Mouse (Mus musculus): Measurements from ENCODE around the gene Tmub1. TPM values are rescaled to one million over a fixed set of nuclear protein-coding genes. Genes with fewer than 3 reads are reported as not detected.
A peak's percentile ranks its signal among the peaks of the same experiment; 100 is the strongest.

Tmub1 gene
- polyA plus RNA-seq, 1 experiment from 2014 or later = 24.7 TPM

DNA sequence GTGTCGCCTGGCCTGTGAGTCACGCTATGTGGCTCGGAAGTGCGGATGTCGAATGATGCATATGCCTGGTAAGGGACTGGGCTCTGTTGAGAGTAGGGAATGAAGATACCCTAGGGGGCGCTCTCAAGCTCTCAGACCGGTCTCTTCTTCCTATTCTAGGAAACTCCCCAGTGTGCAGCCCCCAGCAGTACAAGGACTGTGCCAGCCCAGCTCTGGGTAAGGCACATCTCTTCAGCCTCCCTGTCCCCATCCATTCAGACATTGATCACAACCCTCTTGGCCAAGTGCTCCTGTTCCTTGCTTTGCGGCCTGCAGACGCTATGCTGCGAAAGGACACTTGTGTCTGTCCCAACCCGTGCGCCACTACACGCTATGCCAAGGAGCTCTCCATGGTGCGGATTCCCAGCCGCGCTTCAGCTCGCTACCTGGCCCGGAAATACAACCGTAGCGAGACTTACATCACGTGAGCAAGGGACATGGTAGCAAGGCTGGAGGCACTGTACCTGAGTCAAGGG lies 31.4 kb downstream of the Tmub1 start:
- Histone ChIP-seq H3K27ac (replicated peaks; ENCODE audit: low read depth, low read length) (no peak overlapping the region), H3K27me3 (ENCODE audit: control insufficient read depth, insufficient read depth, low read length) (no peaks in the 10 kb centered on the region), H3K36me3 (replicated peaks; ENCODE audit: control insufficient read depth, insufficient read depth, low read depth, low read length) (no peaks in the 10 kb centered on the region; the same call in 1 of the 2 replicates), H3K9ac (replicated peaks; ENCODE audit: low read length) (no peak overlapping the region), H3K4me2 (ENCODE audit: low read depth, low read length) (no peak overlapping the region), H3K4me1 (ENCODE audit: control insufficient read depth, insufficient read depth, low read length) (no peaks in the 10 kb centered on the region; the same call in 1 of the 2 replicates), H3K9me3 (replicated peaks; ENCODE audit: control insufficient read depth, low read length) (no peaks in the 10 kb centered on the region), H3K4me3 (ENCODE audit: low read depth, low read length) (no peak overlapping the region)
- peak; percentile 22 for ATAC-seq (replicated peaks; ENCODE audit: insufficient number of reproducible peaks, low FRiP score, low TSS enrichment, low read depth)
- DNase-seq (ENCODE audit: low spot score) = peak; percentile 76
- WGBS = 6% methylated on average over 21 of the region's 21 CpGs

DNA sequence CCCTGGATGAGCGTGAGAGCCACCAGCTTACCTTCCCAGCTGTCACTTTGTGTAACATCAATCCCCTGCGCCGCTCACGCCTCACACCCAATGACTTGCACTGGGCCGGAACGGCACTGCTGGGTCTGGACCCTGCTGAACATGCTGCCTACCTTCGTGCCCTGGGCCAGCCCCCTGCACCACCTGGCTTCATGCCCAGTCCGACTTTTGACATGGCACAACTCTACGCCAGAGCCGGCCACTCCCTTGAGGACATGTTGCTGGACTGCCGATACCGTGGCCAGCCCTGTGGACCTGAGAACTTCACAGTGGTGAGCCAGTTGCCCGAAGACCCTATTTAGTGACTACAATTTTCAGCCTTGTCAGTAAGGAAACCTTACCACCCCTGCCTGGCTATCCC lies 33.7 kb downstream of the Tmub1 start:
- H3K4me1 ChIP-seq (ENCODE audit: control insufficient read depth, insufficient read depth, low read length) = no peaks in the 10 kb centered on the region
- peak; percentile 31; the same call in 1 of the 2 replicates for ATAC-seq (replicated peaks; ENCODE audit: insufficient number of reproducible peaks, low FRiP score, low TSS enrichment, low read depth)
- H3K4me3 ChIP-seq (ENCODE audit: low read depth, low read length) = no peak overlapping the region
- no peak overlapping the region for H3K27ac ChIP-seq (replicated peaks; ENCODE audit: low read depth, low read length)
- H3K36me3 ChIP-seq (replicated peaks; ENCODE audit: control insufficient read depth, insufficient read depth, low read depth, low read length) = no peaks in the 10 kb centered on the region; the same call in 1 of the 2 replicates
- no peak for DNase-seq (ENCODE audit: low spot score)
- no peak overlapping the region for H3K4me2 ChIP-seq (ENCODE audit: low read depth, low read length)
- no peaks in the 10 kb centered on the region for H3K9me3 ChIP-seq (replicated peaks; ENCODE audit: control insufficient read depth, low read length)
- H3K9ac ChIP-seq (replicated peaks; ENCODE audit: low read length) = no peak overlapping the region
- no peaks in the 10 kb centered on the region for H3K27me3 ChIP-seq (ENCODE audit: control insufficient read depth, insufficient read depth, low read length)
- WGBS = 83% methylated on average over 13 of the region's 13 CpGs

DNA sequence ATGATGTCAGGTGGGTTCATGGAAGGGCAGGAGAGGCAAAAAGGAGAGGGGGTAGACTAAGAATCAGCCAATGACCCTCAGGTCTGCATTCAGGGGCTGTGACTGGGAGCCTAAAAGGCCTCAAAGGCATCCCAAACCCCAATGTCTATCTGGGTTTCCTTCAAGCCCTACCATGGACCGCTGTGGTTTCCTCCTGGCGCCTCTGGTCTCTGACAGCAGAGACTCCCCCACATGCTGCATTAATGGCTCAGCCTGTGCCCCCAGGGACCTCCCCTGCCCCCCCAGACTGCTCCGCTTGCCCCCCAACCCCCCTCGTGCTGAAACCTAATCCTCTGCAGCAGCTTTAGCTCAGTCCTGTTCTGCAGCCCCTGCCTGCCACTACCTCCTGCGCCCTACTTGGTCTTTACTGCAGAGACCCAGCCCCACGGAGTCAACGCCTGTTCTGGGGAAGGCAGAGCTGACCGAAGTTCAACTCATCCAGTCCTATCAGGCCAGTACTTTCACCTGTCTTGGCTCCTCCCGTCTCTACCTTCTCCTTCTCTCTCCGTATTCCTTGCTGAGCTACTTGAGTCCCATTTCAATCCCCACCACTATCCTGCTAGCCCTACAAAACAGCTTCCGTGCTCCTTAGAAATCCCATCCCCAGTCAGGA lies 34.5 kb downstream of the Tmub1 start, which contains the start of gene Asic3:
TSS of gene Asic3 (plus strand) at position 351 of the 652 bp plus-strand sequence.
- Histone ChIP-seq H3K4me1 (ENCODE audit: control insufficient read depth, insufficient read depth, low read length) (no peaks in the 10 kb centered on the region), H3K36me3 (replicated peaks; ENCODE audit: control insufficient read depth, insufficient read depth, low read depth, low read length) (no peaks in the 10 kb centered on the region), H3K27ac (replicated peaks; ENCODE audit: low read depth, low read length) (no peak within 1 kb of the TSS), H3K9me3 (replicated peaks; ENCODE audit: control insufficient read depth, low read length) (no peaks in the 10 kb centered on the region), H3K4me2 (ENCODE audit: low read depth, low read length) (no peak within 1 kb of the TSS), H3K4me3 (ENCODE audit: low read depth, low read length) (no peak within 1 kb of the TSS), H3K9ac (replicated peaks; ENCODE audit: low read length) (peak within 1 kb of the TSS; percentile 10; the same call in 1 of the 2 replicates), H3K27me3 (ENCODE audit: control insufficient read depth, insufficient read depth, low read length) (no peaks in the 10 kb centered on the region)
- no peak for ATAC-seq (replicated peaks; ENCODE audit: insufficient number of reproducible peaks, low FRiP score, low TSS enrichment, low read depth)
- peak; percentile 35 for DNase-seq (ENCODE audit: low spot score)
- 38% methylated on average over 11 of the region's 11 CpGs for WGBS

DNA sequence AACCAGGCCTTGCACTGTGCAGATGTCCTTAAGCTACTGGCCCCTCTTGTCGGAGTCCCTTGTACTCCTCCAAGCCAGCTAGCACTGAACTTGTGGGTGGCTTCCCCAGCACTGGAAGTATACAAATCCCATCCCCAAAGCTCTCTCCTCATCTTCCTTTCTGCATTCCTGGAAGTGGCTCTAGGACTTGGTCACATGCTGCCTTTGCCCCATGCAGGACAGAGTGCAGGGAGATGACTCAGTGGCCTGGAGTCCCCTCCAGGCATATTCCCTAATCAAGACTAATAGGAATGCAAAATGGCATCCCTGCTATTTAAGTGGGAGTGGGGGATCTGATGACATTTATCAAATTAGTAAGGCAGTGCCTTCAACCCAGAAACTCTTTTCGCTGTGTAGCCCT lies 35.6 kb downstream of the Tmub1 start:
- Histone ChIP-seq H3K4me1 (ENCODE audit: control insufficient read depth, insufficient read depth, low read length) (no peaks in the 10 kb centered on the region), H3K9ac (replicated peaks; ENCODE audit: low read length) (no peak overlapping the region), H3K36me3 (replicated peaks; ENCODE audit: control insufficient read depth, insufficient read depth, low read depth, low read length) (no peaks in the 10 kb centered on the region), H3K27me3 (ENCODE audit: control insufficient read depth, insufficient read depth, low read length) (no peaks in the 10 kb centered on the region), H3K9me3 (replicated peaks; ENCODE audit: control insufficient read depth, low read length) (no peaks in the 10 kb centered on the region), H3K27ac (replicated peaks; ENCODE audit: low read depth, low read length) (no peak overlapping the region), H3K4me2 (ENCODE audit: low read depth, low read length) (no peak overlapping the region), H3K4me3 (ENCODE audit: low read depth, low read length) (no peak overlapping the region)
- ATAC-seq (replicated peaks; ENCODE audit: insufficient number of reproducible peaks, low FRiP score, low TSS enrichment, low read depth) (no peak), DNase-seq (ENCODE audit: low spot score) (no peak)
- 86% methylated on average over 2 of the region's 2 CpGs for WGBS

DNA sequence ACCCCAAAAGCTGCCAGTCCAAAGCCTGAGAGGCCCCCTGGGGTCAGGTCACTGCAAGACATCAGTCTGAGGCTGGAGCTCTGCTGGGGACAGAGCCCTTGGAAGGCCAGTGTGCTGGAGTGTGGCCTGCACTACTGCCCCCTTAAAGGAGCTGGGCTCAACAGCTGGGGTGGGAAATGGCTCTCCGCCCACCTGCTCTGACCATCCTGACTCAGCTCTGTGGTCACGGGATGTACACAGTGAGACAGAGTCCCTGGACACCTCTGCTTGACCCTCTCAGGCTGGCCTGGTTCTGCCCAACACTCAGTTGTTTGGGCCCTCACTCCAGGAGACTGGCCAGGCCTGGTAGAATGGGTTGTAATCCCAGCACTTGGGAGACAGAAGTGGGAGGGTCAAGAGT lies 38.2 kb downstream of the Tmub1 start:
- H3K9me3 ChIP-seq (replicated peaks; ENCODE audit: control insufficient read depth, low read length) = no peaks in the 10 kb centered on the region
- ATAC-seq (replicated peaks; ENCODE audit: insufficient number of reproducible peaks, low FRiP score, low TSS enrichment, low read depth) (no peak), DNase-seq (ENCODE audit: low spot score) (no peak)
- H3K4me3 ChIP-seq (ENCODE audit: low read depth, low read length) = no peak overlapping the region
- H3K9ac ChIP-seq (replicated peaks; ENCODE audit: low read length) = no peak overlapping the region
- no peak overlapping the region for H3K27ac ChIP-seq (replicated peaks; ENCODE audit: low read depth, low read length)
- no peaks in the 10 kb centered on the region for H3K27me3 ChIP-seq (ENCODE audit: control insufficient read depth, insufficient read depth, low read length)
- H3K4me1 ChIP-seq (ENCODE audit: control insufficient read depth, insufficient read depth, low read length) = no peaks in the 10 kb centered on the region
- 75% methylated on average over 2 of the region's 2 CpGs for WGBS
- no peak overlapping the region for H3K4me2 ChIP-seq (ENCODE audit: low read depth, low read length)
- no peaks in the 10 kb centered on the region for H3K36me3 ChIP-seq (replicated peaks; ENCODE audit: control insufficient read depth, insufficient read depth, low read depth, low read length)

- Histone ChIP-seq H3K27ac (replicated peaks; ENCODE audit: low read depth, low read length) (no peak overlapping the region), H3K4me2 (ENCODE audit: low read depth, low read length) (no peak overlapping the region), H3K4me3 (ENCODE audit: low read depth, low read length) (no peak overlapping the region), H3K9me3 (replicated peaks; ENCODE audit: control insufficient read depth, low read length) (no peaks in the 10 kb centered on the region), H3K4me1 (ENCODE audit: control insufficient read depth, insufficient read depth, low read length) (no peaks in the 10 kb centered on the region), H3K27me3 (ENCODE audit: control insufficient read depth, insufficient read depth, low read length) (no peaks in the 10 kb centered on the region), H3K36me3 (replicated peaks; ENCODE audit: control insufficient read depth, insufficient read depth, low read depth, low read length) (no peaks in the 10 kb centered on the region), H3K9ac (replicated peaks; ENCODE audit: low read length) (no peak overlapping the region)
- DNase-seq (ENCODE audit: low spot score) (no peak), ATAC-seq (replicated peaks; ENCODE audit: insufficient number of reproducible peaks, low FRiP score, low TSS enrichment, low read depth) (no peak)
- WGBS = 95% methylated on average over 13 of the region's 13 CpGs
Measured at GRCm38 (mm10) chr5:24408651-24409050, 39.0 kb downstream of the Tmub1 start.

DNA sequence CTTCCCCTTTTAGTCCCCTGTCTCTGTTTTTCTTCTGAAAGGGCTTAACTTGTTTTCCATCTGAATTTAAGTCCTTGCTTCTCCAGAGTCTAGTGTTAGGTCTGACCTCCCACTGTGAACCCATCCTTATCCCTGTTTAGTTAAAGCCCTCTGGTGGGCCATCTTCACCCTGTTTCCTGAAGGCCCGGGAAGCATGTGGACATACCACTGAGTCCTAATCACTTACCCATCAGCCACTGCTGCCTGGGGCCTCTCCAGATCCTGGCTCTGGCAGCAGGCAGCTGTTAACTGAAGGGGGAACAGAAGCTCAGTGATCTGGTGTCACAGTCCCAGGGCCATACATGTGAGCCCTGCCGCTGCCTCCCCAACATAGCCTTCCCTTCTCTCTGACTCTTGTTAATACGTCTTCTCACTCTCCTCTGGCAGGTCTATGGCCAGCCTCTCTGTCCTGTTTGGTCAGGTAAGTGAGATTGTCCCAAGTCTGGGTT lies 42.2 kb downstream of the Tmub1 start:
- Histone ChIP-seq H3K4me2 (ENCODE audit: low read depth, low read length) (no peak overlapping the region), H3K9me3 (replicated peaks; ENCODE audit: control insufficient read depth, low read length) (no peaks in the 10 kb centered on the region), H3K27ac (replicated peaks; ENCODE audit: low read depth, low read length) (no peak overlapping the region), H3K4me1 (ENCODE audit: control insufficient read depth, insufficient read depth, low read length) (no peaks in the 10 kb centered on the region), H3K27me3 (ENCODE audit: control insufficient read depth, insufficient read depth, low read length) (no peaks in the 10 kb centered on the region), H3K9ac (replicated peaks; ENCODE audit: low read length) (no peak overlapping the region), H3K4me3 (ENCODE audit: low read depth, low read length) (no peak overlapping the region), H3K36me3 (replicated peaks; ENCODE audit: control insufficient read depth, insufficient read depth, low read depth, low read length) (no peaks in the 10 kb centered on the region)
- WGBS = 66% methylated on average over 3 of the region's 3 CpGs
- ATAC-seq (replicated peaks; ENCODE audit: insufficient number of reproducible peaks, low FRiP score, low TSS enrichment, low read depth) (no peak), DNase-seq (ENCODE audit: low spot score) (no peak)

GRCm38 (mm10) chr5:24404594-24405360 lies 42.9 kb downstream of the Tmub1 start:
- Histone ChIP-seq H3K9ac (replicated peaks; ENCODE audit: low read length) (no peak overlapping the region), H3K9me3 (replicated peaks; ENCODE audit: control insufficient read depth, low read length) (no peaks in the 10 kb centered on the region), H3K27me3 (ENCODE audit: control insufficient read depth, insufficient read depth, low read length) (no peaks in the 10 kb centered on the region), H3K4me2 (ENCODE audit: low read depth, low read length) (no peak overlapping the region), H3K4me3 (ENCODE audit: low read depth, low read length) (no peak overlapping the region), H3K4me1 (ENCODE audit: control insufficient read depth, insufficient read depth, low read length) (no peaks in the 10 kb centered on the region; the same call in 1 of the 2 replicates), H3K36me3 (replicated peaks; ENCODE audit: control insufficient read depth, insufficient read depth, low read depth, low read length) (no peaks in the 10 kb centered on the region), H3K27ac (replicated peaks; ENCODE audit: low read depth, low read length) (no peak overlapping the region)
- 81% methylated on average over 6 of the region's 6 CpGs for WGBS
- DNase-seq (ENCODE audit: low spot score) (no peak), ATAC-seq (replicated peaks; ENCODE audit: insufficient number of reproducible peaks, low FRiP score, low TSS enrichment, low read depth) (no peak)
